Mouse (Mus musculus): ENCODE measurements around the gene Cebpe.

The Cebpe gene

DNA sequence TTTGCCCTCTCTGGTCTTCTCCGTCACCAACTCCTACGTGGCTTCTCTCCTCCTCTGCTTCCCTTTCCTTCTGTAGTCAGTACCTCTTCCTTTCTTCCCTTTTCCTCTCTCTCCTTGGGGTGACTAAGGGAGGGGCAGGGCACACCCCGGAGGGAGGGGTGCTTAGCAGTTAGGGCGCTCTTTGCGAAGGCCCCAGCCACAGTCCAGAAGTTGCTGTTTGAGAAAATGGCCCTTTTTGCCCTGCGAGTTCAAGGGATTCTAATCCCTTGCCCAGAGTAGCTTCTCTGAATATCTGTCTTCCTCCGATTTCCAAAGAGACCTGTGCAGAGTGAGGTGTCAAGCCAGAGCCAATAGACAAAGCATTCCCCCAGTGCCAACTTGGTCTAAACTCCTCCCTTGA lies at the start of gene Cebpe:
TSS of gene Cebpe (minus strand) at position 101 of the 400 bp plus-strand sequence.
- DNase-seq (ENCODE audit: low spot score), result no peak

- no peak for DNase-seq (ENCODE audit: low spot score)
Measured at GRCm38 (mm10) chr14:54756382-54756781, 44.4 kb upstream of the Cebpe start.

DNA sequence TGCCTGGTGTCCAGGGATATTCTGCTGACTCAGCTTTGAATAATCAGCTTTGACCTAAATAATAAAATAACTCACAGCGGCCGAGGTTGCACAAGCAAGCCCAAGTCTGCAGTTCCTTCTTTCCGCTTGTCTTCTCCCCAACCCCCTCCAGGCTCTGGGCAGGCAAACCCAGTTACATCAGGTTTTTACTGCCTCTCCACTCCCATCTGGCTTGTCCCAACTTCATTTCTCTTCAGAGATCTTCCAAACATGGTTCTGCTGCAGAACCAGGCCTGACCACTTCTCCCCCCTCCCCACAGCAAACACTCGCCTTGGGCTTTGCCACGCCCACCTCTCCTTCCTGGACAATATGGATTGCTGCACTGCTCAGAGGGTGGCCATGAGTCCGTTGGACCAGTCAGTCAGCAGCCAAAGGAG lies 42.6 kb upstream of the Cebpe start:
- no peak for DNase-seq (ENCODE audit: low spot score)

DNA sequence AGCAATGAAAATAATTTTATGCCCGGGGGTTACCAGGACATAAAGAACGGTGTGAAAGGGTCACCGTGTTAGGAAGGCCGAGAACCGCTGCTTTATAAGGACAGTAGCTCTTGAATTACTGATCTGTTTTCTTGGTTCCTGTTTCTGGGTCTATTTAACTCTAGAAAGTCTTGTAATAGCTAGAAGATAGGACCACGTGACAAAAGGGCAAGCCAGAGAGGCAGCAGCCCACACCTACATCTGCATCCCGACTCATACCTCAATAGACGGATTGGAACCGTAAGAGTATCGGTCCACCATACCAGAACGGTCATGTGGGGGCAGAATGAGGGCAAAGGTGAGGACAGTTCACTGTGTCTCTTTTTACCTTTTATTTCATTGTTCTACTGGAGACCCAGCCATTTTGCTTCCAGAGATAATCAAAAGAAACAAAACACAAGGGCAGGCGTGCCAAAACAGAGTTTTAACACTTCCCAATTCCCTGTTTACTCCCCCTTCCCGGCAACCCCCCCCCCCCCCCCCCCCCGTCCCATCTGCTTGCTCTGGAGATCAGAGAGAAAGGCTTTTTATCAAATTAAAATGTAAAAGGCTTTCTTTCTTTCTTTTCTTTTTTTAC lies 42.1 kb upstream of the Cebpe start:
- DNase-seq (ENCODE audit: low spot score), result no peak

DNA sequence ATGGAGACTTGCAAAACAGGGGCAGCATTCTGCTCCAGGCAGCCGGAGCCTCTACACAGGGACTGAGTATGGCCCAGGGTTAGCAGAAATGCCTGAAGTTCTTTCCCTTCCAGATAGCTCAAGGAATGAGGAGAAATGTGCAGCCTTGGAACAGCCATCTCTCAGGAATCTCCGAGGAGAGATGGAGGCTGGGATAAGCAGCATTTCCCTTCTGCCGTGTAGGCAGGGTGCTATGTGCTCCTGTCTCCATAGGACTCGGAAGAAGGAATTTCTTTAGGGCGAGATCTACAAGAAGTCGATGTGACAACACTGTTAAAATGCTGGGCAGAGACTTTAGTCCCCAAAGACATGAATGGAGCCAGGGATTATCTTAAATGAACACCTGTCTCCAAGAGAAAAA lies 41.0 kb upstream of the Cebpe start:
- no peak for DNase-seq (ENCODE audit: low spot score)

DNA sequence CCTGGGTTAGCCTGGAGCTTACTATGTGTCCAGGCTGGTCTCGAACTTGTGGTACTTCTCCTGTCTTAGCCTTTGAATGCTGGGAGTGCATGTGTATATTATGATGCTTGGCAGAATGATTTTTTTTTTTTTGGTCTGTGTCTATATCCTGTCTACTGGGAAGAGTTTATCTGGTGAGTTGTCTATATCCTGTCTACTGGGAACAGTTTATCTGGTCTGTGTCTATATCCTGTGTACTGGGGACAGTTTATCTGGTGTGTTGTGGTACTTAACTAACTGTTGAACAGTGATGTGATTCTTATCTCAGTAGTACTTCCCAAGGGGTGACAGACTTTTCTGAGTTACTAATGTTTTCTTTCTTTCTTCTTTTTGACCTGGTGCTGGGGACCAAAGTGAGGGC lies 39.8 kb upstream of the Cebpe start:
- no peak for DNase-seq (ENCODE audit: low spot score)

GRCm38 (mm10) chr14:54749238-54749637 lies 37.3 kb upstream of the Cebpe start:
- no peak for DNase-seq (ENCODE audit: low spot score)

DNA sequence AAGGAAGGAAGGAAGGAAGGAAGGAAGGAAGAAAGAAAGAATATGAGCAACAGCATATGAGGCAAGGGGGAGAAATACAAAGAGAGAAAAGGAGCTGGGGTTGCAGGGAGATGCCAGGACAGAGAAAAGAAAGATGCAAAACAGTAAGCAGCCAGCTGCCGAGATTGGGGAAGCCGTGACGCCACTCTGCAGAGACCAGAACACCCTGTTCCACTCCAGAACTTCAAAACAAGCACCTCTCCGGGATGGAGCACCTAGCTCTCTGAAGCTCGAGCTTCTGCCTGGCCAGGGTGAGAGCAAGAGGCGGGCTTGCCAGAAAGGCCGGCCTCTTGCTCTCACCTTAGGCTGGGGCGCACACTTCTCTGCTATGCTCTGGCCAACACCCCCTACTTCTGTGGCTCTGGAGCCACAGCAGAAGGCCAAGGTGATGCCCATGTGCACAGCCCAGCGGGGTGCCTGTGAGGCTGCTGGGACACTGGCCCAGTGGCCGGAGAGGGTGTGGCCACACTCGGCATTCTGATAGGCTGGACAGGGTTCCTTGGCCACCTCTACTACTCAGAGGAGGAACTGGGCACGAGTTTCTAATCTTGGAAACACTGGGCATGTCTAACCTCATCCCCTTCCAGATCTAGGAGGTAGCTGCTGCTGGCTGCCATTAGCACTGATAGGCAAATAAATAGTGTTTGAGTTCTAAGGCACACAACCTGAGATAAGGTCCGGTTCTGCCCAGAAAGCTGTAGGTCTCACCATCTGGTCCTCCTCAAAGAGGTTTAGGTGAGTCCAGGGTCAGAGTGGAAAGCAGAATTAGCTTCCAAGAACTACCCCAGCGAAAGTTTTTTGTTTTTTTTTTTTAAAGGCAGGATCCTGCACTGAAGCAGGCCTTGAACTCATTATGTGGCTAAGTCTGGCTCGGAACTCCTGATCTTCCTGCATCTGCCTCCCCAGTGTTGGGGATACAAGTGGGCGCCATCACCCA lies 36.3 kb upstream of the Cebpe start:
- no peak for DNase-seq (ENCODE audit: low spot score)

DNA sequence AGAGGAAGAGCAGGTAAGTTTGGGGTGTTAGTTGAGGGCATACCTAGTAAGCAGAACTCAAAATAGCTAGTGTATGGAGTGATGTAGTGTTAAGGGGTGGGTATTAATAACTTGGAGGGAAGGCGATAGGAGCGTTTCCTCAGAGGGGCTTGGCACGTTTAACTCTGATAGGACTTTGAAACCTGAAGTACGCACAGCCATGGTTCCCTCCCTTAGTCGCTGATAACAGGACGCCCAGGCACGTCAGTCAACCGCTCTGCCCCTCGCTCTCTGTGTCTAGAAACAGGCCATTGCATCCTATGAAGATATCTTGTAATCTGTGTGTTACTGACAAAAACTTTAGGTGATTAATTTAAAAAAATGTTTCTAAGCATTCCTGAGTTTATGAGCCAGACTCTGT lies 34.1 kb upstream of the Cebpe start:
- DNase-seq (ENCODE audit: low spot score), result peak; percentile 12

DNA sequence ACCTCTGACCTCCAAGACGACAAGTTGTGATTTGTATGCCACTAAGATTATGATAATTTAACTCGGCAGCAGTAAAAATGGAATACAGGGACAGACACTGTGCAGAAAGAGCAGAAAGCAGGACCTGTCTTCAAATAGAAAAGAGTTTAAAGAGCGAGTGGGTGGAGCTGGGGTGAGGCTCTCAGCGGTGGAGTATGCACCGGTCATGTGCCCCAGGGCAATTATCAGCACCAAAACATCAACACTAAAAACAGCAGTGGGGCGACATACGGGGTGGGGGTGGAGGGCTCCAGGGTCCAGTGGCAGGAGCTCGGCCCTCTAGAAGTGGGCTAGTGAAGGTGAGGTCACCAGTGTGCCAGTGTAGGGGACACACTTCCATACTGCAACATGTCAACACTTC lies 32.5 kb upstream of the Cebpe start:
- DNase-seq (ENCODE audit: low spot score), result no peak

DNA sequence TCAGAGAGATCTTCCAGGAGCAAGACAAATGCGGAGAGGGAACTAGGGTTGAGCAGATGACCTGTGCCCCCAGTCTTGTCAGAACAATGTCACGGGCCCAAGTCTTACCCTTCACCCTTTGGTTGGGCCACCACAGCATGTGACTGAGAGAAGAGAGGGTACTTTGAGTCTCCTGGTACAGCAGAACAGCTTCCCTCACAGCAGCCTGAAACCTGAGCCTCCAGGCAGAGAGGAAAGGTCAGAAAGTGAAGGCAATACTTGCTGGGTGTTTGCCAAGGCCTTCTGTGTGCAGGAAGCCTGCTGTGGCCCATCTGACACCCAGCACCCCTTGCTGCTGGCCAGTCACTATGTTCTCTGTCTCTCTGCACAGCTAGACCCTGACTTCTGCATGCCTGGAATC lies 30.4 kb upstream of the Cebpe start:
- no peak for DNase-seq (ENCODE audit: low spot score)

DNA sequence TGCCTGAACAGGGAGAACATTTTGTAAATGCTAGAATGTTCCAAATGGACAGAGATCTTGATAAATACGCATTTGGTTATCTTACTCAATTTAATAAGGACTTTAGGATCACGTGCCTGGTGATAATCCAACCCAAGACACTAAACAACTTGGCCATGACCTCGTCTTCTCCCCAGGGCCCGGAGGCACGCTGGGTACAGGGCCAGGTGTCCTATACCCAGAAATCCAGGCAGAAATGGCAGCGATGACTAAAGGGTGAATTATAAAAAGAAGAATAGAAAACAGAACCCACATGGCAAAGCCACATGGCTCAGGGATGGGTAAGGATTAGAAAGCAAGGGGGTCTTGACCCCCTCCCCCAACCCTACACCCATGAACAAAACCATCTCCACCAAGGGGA lies 29.7 kb upstream of the Cebpe start:
- no peak for DNase-seq (ENCODE audit: low spot score)

- no peak for DNase-seq (ENCODE audit: low spot score)
Measured at GRCm38 (mm10) chr14:54737634-54738033, 25.7 kb upstream of the Cebpe start.

GRCm38 (mm10) chr14:54736555-54737552 lies 24.9 kb upstream of the Cebpe start:
- no peak for DNase-seq (ENCODE audit: low spot score)

- no peak for DNase-seq (ENCODE audit: low spot score)
Measured at GRCm38 (mm10) chr14:54735221-54735620, 23.2 kb upstream of the Cebpe start.

DNA sequence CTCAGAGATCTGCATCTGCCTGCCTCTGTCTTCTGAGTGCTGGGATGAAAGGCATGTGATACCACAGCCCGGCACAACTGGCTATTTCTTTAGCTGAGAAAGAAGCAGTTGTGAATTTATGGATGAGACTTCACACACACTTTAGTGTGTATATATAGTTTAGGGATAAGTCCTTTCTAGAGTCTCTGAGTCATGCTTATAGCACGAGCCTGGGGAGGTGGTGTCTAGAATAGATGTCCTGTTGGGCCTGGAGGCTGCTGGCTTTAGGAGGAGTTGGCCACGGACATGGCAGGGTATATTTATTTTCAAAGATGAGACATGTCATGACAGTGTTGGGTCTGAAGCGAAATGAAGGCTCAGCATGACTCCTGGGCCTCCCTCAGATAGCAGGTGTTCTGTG lies 22.0 kb upstream of the Cebpe start:
- no peak for DNase-seq (ENCODE audit: low spot score)

- DNase-seq (ENCODE audit: low spot score), result no peak
Measured at GRCm38 (mm10) chr14:54732206-54732605, 20.2 kb upstream of the Cebpe start.

DNA sequence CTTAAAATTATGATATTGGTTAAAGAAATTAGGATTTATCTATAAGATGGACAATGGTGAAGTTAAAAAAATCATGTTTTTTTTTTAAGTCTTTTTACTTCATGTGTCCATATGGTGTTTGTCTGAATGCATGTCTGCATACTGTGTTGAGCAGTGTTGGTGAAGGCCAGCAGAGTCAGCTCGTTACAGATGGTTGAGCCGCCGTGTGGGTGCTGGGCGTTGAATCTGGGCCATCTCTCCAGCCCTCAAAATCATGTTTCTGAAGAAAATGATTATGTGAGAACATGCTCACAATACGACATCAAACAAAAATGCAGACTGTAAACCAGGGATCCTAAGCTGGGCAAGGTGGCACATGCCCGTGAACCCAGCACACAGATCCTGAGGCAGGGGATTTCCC lies 18.3 kb upstream of the Cebpe start:
- DNase-seq (ENCODE audit: low spot score), result no peak

- no peak for DNase-seq (ENCODE audit: low spot score)
Measured at GRCm38 (mm10) chr14:54728823-54729653, 17.1 kb upstream of the Cebpe start.

DNA sequence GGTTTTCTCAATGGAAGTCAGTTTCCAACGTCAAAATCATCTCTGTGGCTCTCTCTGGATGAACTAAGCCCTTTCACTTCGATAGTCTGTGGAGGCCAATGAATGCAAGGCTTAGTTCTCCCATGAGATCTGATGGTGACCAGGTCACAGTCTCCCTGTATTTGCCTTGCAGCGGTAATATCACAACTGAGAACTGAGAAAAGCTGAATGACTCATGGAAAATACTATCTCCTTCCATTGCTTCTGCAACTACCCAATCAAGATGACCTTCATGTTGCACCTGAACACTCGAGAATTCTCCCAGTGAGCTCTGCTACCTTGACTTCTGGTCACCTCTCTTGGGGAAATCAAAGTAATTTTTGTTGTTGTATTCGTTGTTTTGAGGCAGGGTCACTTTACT lies 15.6 kb upstream of the Cebpe start:
- DNase-seq (ENCODE audit: low spot score), result no peak

GRCm38 (mm10) chr14:54724049-54724448 lies 12.1 kb upstream of the Cebpe start:
- DNase-seq (ENCODE audit: low spot score), result no peak

Data from c-Kit-positive CD71-positive TER-119-positive erythroid progenitor cells, embryonic 14.5 days (primary cell).